Mouse (Mus musculus) splenic B cell, adult 2 months (primary cell): Measurements from ENCODE around the gene Maco1.

ENCODE experiments used
- DNase-seq: peaks from one replicate; pipeline ENCODE4 v3.0.0-alpha.2; 2011; ENCODE audit warnings: low read depth, low spot score
- H3K27me3 ChIP-seq: 2 replicates; pipeline ENCODE4 v1.6.1; 2012; ENCODE audit warnings: mild to moderate bottlenecking, low read length, moderate library complexity, mixed read lengths; ENCODE audit not compliant: control insufficient read depth, poor library complexity, insufficient read depth, severe bottlenecking
- H3K36me3 ChIP-seq: 2 replicates; pipeline ENCODE4 v1.6.1; 2012; ENCODE audit warnings: mild to moderate bottlenecking, low read length, moderate library complexity, mixed read lengths; ENCODE audit not compliant: control insufficient read depth, poor library complexity, insufficient read depth, severe bottlenecking

Maco1 gene

DNA sequence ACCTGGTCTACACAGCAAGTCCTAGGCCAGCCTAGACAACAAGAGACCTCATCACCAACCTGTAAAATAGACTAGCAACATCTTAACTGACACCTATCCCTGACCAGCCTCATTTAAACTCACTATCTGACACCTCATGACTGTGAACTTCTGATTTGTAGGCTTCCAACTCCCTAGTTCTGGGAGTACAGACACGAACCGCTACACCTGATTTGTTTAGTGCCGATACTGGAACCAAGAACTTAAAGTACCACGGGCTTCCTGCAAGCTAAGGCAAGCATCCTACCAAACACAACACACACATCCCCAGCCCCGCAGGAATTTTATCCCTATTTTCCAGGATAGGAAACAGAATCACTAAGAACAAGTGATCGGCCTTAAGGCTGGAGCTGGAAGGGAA lies 86.9 kb downstream of the Maco1 start:
- DNase-seq = no peak
- no peaks in the 10 kb centered on the region for H3K27me3 ChIP-seq
- H3K36me3 ChIP-seq = no peaks in the 10 kb centered on the region

DNA sequence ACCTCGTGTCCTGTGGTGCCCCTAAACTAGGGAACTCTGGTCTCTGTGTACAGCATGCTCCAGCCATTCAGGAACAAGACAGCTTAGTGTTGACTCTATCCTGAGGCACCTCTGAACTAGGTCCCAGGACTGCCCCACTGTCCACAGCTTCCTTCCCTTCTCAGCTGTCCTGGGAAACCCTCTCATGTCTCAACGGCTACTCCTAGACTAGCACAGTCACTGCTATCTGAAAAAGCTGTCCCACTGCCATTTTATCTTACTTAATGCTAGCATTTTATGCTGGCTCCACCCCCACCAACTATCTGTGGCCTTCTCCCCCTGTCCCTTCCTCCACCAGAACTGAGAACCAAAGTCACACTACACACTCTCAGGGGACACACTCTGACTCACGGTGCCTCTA lies 88.8 kb downstream of the Maco1 start:
- DNase-seq = peak; percentile 36
- H3K36me3 ChIP-seq = no peaks in the 10 kb centered on the region
- no peaks in the 10 kb centered on the region for H3K27me3 ChIP-seq

DNA sequence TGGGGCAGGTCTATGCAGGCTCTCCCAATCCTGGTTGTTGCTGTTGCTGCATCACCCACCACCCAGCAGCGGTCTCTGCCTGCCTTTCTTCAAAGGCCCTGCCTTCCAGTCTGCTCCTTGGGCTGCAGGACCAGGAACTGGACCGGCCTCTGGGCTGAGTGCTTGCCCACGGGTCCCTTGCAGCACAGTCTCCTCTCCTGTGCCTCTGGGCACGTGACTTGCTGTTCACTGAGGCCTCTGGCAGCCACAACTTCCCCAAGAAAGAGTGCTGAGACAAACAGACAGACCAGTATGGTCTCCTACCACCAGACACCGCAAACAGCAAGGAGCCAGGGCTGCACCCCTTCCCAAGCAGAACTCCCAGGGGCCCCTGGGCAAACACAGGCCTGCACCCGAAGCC lies 90.8 kb downstream of the Maco1 start:
- peak; percentile 48 for DNase-seq
- Histone ChIP-seq H3K27me3 (no peaks in the 10 kb centered on the region), H3K36me3 (no peaks in the 10 kb centered on the region)

DNA sequence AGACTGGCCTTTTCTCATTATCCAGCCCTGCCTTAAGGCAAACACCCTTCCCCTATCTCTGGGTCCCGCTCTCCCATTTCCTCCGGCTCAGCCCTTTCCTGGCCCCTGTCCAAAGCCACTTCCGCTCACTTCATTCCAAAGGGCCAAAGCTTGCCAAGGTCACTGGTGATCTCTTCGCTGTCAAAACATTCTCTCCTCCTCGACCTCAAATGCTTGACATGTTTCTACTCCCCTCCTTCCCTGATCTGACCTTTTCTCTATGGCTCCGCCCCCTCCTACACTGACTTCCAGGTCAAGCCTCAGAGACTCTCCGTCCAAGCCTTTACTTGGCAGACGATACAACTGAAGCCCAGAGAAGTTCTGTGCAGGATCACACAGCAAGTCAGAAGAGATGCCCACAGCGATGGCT lies 92.3 kb downstream of the Maco1 start:
- no peak for DNase-seq
- Histone ChIP-seq H3K27me3 (no peaks in the 10 kb centered on the region), H3K36me3 (no peaks in the 10 kb centered on the region)

DNA sequence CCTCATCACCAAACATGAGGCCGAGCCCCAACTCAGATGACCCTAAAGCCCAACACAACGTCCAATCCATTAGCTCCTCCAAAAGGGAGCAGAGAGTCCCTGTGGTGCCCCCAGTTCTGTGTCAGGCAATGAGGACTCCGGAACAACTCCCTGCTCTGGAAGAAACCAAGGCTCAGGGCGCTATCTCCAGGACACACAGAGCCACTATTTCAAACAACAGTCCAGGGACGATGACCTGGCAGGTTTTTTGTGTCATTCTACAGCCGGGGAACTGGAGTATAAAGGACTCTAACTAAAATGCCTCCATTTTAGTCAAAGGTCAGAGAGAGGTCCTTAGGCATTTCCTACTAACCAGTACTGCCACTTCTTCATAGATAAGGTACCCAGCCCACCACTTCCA lies 92.9 kb downstream of the Maco1 start:
- no peak for DNase-seq
- no peaks in the 10 kb centered on the region for H3K27me3 ChIP-seq
- H3K36me3 ChIP-seq = no peaks in the 10 kb centered on the region

DNA sequence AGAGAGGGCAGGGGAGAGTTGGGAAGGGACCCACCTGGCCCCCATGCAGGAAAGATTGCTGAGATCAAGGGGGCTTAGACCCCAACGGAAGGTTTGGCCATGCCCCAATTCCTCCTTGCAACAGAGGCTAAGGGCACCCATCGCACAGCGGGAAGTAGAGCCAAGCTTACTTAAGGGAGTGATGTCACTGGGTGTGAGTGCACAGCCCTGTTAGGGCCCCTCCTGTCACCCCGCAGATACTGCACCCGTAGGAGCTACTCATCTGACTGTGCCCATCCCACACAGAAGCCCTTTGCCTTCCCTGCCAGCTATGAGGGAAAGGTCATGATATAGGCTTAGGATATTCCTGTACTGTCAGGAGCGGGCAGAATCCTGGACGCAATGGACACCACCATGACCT lies 93.6 kb downstream of the Maco1 start:
- DNase-seq = no peak
- H3K27me3 ChIP-seq = no peaks in the 10 kb centered on the region

DNA sequence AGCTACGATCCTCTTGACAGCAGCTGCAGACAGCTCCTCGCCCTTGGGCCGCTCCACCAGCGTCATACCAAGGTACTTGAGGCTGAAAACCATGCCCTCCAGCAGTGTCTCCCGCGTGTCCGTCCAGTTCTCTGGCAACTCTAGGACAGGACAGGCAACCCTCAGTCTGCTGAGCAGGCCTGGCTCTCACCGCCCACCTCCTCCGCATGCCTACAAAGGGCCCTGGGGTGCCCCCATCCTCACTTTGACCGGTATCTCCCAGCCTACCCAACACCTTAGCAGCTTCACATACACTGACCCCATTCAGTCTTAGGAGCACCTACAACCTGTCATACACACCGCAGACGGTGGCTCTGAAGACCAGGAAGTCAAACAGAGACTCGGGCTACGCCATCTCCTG lies 94.2 kb downstream of the Maco1 start:
- no peak for DNase-seq
- H3K36me3 ChIP-seq = no peaks in the 10 kb centered on the region
- H3K27me3 ChIP-seq = no peaks in the 10 kb centered on the region

More for the DNA sequence above, 93.6 kb downstream of the Maco1 start:
- H3K36me3 ChIP-seq = no peaks in the 10 kb centered on the region

DNA sequence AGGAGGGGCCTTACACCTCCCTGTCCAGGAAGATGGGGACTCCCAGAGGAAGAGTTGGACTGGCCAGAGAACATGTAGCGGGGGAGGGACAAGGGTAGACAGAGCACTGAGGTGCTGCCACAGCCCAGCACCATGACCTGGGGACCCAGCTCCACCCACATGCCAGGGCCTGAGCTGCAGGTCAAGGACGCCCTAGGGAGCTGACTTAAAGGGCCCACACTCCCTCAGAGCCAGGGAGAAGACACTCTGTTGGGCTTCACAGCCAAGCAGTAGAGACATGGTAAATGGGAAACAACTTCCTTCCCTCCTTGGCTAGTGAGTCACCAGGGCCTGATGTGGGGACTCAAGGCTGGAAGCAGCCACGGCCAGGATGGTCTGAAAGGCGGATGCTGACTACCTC lies 94.8 kb downstream of the Maco1 start:
- Histone ChIP-seq H3K27me3 (no peaks in the 10 kb centered on the region), H3K36me3 (no peaks in the 10 kb centered on the region)
- no peak for DNase-seq

DNA sequence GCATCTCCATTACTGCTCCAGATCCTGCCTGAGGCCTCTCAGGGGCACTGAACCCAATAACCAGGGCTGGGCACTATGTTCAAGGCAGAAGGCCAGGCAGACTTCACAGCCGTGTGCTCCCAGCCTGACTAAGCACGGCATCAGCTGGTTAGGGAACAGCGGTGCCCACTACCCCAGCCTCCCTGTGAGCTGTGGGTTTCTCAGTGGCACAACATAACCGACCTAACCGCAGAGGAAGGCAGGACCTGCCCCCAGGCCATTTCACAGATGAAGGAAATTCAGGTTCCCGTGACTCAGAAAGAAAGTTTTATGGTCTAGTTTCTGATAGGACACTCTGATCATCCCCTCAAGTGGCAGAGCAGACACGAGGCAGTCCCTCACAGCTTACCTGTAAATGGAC lies 96.2 kb downstream of the Maco1 start:
- no peaks in the 10 kb centered on the region for H3K27me3 ChIP-seq
- H3K36me3 ChIP-seq = no peaks in the 10 kb centered on the region
- DNase-seq = no peak

DNA sequence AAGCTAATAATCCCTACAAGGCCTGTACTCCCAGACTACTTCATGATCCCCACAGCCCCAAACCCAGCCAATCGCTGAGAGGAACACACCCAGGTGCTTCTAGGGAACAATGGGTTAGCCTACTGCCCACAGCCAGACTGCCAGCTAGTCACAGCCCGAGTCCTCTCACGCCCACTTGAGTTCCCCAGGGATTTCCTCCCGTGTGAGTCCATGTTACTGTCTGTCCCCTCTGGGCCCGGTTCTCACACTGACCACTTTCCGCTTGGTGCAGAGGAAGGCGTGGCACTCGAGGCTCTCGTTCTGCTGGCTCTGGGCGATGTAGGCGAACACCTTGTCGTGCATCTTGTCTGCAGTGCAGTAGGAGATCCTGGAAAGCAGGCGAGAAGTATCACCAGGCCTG lies 98.2 kb downstream of the Maco1 start:
- H3K27me3 ChIP-seq = no peaks in the 10 kb centered on the region
- DNase-seq = no peak
- H3K36me3 ChIP-seq = no peaks in the 10 kb centered on the region

DNA sequence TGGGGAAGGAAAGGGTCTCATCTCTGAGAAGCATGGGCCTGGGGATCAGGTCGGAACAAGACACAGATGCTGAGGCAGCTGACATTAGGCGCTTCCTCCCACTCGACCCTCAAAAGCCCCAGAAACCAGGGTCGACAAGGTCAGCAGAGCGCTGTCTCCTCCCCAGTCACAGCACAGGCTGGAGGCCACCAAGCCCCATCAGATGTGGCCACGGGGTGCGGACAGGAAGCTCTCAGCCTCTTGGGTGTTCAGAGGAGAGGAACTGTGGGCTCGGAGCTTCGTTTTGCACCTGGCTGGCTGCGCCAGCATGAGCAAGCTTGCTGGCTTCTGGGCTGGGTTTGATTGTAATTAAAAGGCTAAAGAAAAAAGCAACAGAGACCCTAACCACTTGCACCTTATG lies 98.8 kb downstream of the Maco1 start:
- DNase-seq = peak; percentile 56
- H3K27me3 ChIP-seq = no peaks in the 10 kb centered on the region
- no peaks in the 10 kb centered on the region for H3K36me3 ChIP-seq

DNA sequence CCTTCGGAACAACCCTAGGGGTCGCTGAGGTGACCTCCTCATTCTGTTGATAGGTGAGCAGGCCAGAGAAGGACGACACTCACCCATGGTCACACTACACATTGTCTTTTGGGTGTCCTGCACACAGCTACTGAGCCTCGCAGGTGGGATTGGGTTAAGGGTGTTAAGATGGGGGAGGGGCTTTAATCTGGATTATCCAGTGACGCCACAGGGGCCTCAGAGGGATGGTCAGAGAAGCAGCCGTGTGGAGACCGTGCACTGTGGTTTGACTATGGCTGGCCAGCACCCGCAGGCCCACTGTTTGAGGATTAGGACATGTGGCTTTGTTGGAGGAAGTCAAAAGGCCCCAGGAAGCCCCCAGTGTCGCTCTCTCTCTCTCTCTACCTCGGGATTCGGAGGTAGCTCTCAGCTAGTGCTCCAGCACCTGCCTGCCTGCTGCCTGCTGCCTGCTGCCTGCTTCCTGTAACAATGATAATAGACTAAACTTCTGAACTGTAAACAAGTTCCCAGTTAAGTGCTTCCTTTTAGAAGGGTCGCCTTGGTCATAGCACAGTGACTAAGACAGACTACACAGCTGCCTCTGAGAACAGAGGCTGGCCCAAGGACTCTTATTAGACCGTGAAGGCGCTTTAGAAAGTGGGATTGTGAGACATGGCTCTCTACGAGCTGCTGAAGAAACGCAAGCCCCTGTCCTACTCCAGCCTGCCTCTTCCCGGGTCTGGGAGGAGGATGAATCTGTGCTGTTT lies 99.5 kb downstream of the Maco1 start:
- DNase-seq = no peak
- no peaks in the 10 kb centered on the region for H3K36me3 ChIP-seq
- no peaks in the 10 kb centered on the region for H3K27me3 ChIP-seq

DNA sequence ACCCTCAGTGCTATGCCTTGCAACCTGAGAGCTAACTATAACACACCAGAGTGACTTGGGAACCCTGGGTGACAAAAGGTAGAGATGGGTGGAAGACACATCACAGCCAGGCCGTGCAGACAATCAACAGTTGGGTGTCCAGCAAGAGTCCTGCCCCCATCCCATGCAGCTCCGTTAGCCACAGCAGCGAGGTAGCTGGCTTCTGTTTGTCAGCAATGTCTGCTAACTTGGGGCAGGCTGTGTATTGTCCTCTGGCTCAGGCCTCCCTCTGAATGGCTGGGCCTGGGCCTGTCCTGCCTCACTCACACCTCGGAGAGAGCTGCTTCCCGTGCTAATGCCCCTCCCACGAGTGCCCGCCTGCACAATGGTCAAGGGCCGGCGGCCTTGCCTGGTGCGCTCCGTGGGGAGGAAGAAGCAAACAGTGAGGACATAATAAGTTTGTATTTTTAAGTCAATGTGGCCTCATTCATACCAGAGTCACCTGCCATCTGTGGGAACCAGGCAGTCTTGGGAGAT lies 100.2 kb downstream of the Maco1 start:
- Histone ChIP-seq H3K27me3 (no peaks in the 10 kb centered on the region), H3K36me3 (no peaks in the 10 kb centered on the region)
- DNase-seq = no peak
